Mouse (Mus musculus) adrenal gland, adult 18-20 months (tissue): ENCODE results near the gene Zfp978. TPM values are rescaled to one million over a fixed set of nuclear protein-coding genes. Genes with fewer than 3 reads are reported as not detected.
"Not testable (repeated sequence)": the region's sequence is repeated elsewhere in the genome, so short reads cannot be mapped to it uniquely, and the experiment has no call there.

Experiments used
- DNase-seq, 2 experiments: peaks; one replicate each; pipeline ENCODE4 v3.0.0; 2021 to 2022; ENCODE audit warnings: low spot score in 2 of 2
- total RNA-seq, 2 experiments: library from RNA; stranded (reverse); gene quantifications; 1 replicate in 1 of 2; 2 replicates in 1 of 2; pipeline ENCODE4 v1.2.3; 2021

Zfp978 gene
- total RNA-seq, 2 experiments from 2014 or later, result 0.53 TPM; not detected in 1

DNA sequence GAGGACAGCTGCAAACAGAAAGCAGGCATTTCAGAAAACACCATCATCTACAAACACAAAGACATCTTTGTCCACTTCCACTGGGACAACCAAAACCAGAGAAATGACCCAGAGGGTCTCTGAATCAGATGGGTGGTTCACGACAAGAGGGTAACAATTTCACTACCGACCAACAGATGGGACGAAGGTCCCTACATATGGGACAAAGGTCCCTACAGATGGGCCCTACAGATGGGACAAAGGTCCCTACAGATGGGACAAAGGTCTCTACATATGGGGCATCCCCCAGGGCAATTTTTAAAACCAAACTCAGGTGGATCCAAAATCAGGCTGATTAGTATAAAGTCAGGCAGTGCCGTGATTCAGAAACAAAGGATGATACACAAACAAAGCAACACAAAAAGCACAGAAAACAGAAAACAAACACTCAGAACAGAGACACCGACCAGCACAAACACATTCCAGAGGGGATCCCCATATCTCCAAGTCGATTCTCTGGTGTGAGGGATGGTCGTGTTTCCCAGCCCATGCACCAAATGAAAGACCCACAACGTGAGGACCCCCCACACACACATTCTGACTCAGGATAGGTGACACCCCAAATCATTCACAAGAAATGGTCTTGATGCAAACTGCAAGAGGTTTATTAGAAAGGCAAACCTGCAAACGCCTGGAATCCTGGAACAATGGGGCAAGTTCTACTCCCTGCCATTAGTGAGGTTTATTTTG is 11.3 kb upstream of the Zfp978 start:
- DNase-seq, result peak in 1 of 2 experiments; percentile 20

GRCm38 (mm10) chr4:147350541-147350940 is 10.6 kb upstream of the Zfp978 start:
- DNase-seq, result not testable (repeated sequence)

DNA sequence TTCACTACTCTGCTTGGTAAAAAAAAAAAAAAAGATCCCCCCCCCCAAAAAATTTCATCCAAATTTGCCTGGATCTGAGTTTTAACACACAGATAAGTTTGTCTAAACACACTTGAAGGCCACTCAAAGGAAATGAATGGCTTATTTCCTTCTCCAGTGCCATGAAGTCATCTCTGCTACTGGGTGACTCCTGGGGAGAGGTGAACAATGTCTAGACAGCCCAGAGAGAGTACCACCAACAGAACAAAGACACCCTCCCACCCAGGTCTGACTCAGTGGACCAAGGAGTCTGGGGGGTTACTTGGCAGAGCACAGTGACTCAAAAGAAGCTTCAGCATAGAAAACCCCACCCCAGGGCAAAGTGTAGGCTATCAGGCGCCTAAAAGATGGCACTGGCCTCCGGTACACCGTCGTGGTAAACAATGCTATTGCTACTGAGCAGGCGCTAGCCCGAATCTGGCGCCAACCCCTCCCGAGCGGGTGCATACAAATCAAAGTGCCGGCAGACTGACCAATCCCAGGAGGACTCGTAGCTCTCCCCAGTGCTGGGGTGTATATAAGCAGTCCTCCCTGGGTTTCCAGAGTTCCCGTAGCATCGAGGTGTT is 9.6 kb upstream of the Zfp978 start:
- not testable (repeated sequence) for DNase-seq

GRCm38 (mm10) chr4:147353626-147354025 is 7.5 kb upstream of the Zfp978 start:
- DNase-seq, result not testable (repeated sequence)

- not testable (repeated sequence) for DNase-seq
Measured at GRCm38 (mm10) chr4:147356042-147356441, 5.1 kb upstream of the Zfp978 start.

DNA sequence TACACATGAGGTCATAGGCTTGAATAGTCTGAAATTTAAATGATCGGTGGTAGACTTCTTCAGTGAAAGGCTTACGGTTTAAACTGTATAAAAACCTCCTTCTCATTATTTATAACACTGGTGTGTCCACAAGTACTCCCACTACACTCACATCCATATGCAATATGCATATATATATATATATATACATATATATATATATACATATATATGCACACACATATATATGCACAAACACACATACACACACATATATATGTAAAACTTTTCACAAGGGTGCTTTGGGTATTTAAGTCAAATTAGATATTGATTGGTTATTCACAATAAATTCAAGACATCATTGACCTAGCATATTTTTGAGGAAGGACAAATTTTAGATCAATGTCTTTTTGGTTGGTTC is 3.9 kb upstream of the Zfp978 start:
- DNase-seq, result not testable (repeated sequence)

GRCm38 (mm10) chr4:147361872-147362271 is 769 bp downstream of the Zfp978 start:
- DNase-seq, result not testable (repeated sequence)

- DNase-seq, result not testable (repeated sequence)
Measured at GRCm38 (mm10) chr4:147369564-147369963, 8.5 kb downstream of the Zfp978 start.

DNA sequence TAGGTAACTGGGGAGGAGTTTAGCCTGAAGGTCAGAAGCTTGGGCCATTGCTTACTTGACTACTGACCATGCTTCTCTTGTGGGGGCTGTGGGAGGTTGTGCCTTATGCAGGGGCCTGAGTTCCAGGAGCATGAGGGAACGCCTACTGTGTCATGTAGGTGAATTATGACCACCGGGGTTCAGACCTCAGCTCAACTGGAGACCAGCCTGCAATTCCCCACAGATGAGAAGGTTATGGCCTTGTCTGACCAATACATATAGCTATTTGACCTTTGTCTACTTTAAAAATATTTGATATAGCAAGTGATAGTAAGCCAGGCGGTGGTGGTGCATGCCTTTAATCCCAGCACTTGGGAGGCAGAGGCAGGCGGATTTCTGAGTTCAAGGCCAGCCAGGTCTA is 22.1 kb downstream of the Zfp978 start:
- DNase-seq, result not testable (repeated sequence)

DNA sequence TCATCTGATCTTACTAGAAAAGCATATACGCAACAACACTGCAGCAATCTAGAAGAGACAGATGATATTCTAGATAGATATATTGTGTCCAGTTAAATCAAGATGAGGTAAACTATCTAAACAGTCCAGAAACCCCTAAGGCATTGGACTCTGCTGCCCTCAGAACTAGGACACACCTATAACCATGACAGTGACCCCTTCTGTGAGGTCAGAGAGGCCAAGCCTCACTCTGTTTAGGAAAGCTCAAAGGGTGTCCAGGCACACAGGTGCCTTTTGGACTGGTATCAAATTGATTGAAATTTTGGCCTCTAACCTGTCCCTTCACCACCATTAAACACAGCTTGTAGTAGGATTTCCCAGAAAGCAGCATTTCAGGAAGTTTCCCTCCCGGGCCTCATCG is 36.1 kb downstream of the Zfp978 start:
- DNase-seq, result not testable (repeated sequence)

GRCm38 (mm10) chr4:147397934-147398682 is 37.0 kb downstream of the Zfp978 start:
- not testable (repeated sequence) for DNase-seq

DNA sequence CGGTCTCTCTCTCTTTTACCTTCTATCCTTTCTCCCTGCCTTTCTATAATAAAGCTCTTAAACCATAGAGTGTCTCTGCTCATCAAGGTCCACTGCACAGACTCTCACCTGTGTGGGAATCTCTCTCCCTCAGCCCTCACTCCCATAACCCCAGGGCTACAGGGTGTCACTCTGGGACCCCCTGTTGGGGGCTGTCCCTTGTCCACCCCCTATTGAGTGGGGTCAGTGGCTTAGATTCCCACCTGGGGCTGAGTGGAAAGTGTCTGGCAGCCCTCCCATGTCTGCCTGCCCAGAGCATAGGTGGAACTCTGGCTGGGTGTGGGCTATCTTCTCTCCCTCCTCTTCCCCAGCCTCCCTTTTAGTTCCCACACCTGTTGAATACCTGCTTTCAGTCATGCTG is 37.6 kb downstream of the Zfp978 start:
- DNase-seq, result peak in 1 of 2 experiments; percentile 27

DNA sequence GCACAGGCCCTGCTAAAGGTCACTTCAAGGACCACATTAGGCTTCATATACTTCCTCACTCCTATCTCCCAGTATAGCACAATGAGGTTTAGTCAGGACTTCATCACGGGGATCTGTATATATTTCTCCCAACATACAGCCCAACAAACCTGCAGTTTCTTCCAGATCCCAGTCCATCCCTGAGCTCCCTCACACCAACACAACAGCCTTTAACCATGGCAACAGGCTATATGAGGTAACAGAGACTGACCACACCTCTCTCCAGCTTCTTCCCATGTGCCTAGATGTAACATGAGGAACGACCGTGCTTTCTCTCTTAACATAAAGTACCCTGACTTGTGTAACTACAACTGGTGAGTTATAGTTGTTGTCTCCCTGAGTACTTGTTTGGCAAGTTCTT is 38.4 kb downstream of the Zfp978 start:
- not testable (repeated sequence) for DNase-seq

DNA sequence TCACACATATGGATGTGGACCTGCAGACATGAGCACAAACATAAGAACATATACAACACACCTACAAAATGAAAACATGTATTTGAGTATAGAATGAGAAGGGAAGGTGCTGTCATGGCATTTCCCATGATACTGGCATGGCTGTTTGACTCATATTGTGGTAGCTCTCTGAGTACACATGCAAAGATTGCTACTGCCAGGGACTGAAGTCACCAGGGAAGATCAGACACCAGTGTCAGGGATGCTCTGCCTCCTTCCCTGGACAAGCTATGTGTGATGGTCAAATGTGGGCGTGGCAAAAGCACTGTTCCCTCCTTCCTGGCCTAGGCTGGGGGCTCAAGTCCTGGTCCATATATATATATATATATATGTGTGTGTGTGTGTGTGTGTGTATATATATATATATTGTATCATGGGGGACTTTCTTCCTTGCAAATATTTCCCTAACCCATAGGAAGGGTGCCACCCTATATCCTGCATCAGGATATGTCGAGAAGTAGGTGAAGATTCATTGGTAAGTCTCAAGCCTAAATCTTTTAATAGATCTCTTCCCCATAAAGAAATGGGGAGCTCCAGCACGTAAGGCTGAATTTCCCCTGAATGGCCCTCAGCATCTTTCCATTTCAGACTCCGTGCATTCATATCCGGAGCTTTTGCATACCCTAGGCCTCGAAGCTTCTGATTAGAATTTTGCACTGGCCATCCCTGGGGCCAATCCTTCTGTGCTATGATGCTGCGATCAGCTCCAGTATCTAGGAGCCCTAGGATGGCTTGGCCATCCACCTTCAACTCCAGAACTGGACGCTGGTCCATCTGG is 39.1 kb downstream of the Zfp978 start:
- DNase-seq, result not testable (repeated sequence)

DNA sequence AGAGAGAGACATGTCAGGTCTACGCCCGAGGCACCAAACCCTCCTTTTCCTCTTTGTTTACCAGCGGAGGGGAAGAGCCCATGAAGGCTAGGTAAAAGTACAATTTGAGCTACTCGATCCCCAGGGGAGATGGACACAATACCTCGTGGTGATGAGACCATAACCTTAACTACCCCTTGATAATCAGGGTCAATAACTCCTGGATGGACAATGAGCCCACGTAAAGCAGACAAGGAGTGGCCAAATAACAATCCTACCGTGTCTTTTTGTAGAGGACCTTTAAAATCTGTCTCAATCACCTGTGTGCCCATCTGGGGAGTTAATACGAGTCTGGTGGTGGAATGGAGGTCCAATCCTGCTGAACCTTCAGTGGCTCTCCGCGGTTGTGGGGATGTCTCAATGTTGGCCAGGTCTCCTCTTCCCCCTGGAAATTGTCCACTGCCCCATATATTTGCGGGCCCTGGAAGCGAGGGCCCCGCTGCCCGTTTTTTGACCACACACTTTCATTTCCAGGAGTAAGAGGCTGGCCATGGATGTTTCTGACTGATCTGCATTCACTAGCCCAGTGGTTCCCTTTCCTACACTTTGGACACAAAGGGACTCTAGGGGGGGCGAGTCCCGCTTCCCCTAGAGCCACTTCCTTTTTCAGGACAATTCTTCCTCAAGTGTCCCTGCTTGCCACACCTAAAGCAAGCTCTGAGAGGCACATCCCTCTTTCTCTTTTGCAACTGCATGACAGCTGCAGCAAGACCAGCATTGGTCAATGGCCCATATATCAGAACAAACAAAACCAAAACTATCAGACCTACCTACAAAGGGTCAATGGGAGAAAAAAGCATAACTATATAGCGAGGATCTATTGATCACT is 40.0 kb downstream of the Zfp978 start:
- DNase-seq, result not testable (repeated sequence)

GRCm38 (mm10) chr4:147401736-147402506 is 40.8 kb downstream of the Zfp978 start:
- DNase-seq, result not testable (repeated sequence)

GRCm38 (mm10) chr4:147402507-147402890 is 41.4 kb downstream of the Zfp978 start:
- not testable (repeated sequence) for DNase-seq

DNA sequence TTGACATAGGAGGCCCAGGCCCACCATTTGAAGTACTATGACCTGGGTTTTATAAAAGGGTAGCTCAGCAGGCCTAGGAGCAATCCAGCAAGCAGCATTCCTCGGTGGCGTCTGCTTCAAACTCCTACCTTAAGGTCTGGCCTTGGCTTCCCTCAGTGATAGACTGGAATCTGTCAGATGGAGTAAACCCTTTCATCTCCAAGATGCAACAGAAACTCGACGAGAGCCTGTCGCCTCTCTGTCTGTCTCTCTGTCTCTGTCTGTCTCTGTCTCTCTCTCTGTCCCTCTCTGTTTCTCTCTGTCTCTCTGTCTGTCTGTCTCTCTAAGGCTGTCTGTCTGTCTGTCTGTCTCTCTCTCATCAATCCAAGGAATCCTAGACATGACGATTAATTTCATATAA is 42.4 kb downstream of the Zfp978 start:
- not testable (repeated sequence) for DNase-seq
